Mouse (Mus musculus) heart, embryonic 15.5 days (tissue): ENCODE measurements at regions not wholly inside any gene's neighbourhood (a gene's known extent, or its start where the extent isn't known, plus 50 kb on each side); places are given as distances from the start of the nearest gene placed in this dataset.

Experiments
- ATAC-seq: fragments of 200-750 bp; cut with Nextera tagmentation; replicated peaks from 2 replicates; pipeline ENCODE4 v1.8.0; 2017; ENCODE audit warnings: low read depth, moderate TSS enrichment; ENCODE audit not compliant: insufficient number of reproducible peaks, insufficient read depth, low FRiP score
- H3K27ac ChIP-seq: fragments of 300-500 bp; sonication (generic); 2 replicates; pipeline ENCODE4 v1.5.1; 2015; ENCODE audit warnings: mild to moderate bottlenecking, inconsistent platforms
- H3K27me3 ChIP-seq: fragments of 300-500 bp; sonication (generic); 2 replicates; pipeline ENCODE4 v1.6.1; 2015; ENCODE audit warnings: inconsistent platforms
- H3K36me3 ChIP-seq: fragments of 300-500 bp; sonication (generic); 2 replicates; pipeline ENCODE4 v1.6.1; 2015; ENCODE audit warnings: mild to moderate bottlenecking, inconsistent platforms
- H3K4me1 ChIP-seq: fragments of 300-500 bp; sonication (generic); replicated peaks from 2 replicates; pipeline ENCODE4 v1.6.1; 2015; ENCODE audit warnings: inconsistent platforms
- H3K4me2 ChIP-seq: fragments of 300-500 bp; sonication (generic); 2 replicates; pipeline ENCODE4 v1.6.1; 2015; ENCODE audit warnings: inconsistent platforms, mild to moderate bottlenecking, moderate library complexity
- H3K4me3 ChIP-seq: fragments of 300-500 bp; sonication (generic); 2 replicates; pipeline ENCODE4 v1.5.1; 2015; ENCODE audit warnings: mild to moderate bottlenecking, inconsistent platforms
- H3K9ac ChIP-seq: fragments of 300-500 bp; sonication (generic); 2 replicates; pipeline ENCODE4 v1.6.1; 2015; ENCODE audit warnings: mild to moderate bottlenecking, inconsistent platforms
- H3K9me3 ChIP-seq: fragments of 300-500 bp; sonication (generic); replicated peaks from 2 replicates; pipeline ENCODE4 v1.6.1; 2016; ENCODE audit warnings: inconsistent platforms
- WGBS: fragments of 180-500 bp; shearing (Covaris S2); methylation state at CpG from one replicate; pipeline ENCODE4 v1.1.7; 2015; ENCODE audit warnings: mixed read lengths; 5-methylcytosine and 5-hydroxymethylcytosine counted together

DNA sequence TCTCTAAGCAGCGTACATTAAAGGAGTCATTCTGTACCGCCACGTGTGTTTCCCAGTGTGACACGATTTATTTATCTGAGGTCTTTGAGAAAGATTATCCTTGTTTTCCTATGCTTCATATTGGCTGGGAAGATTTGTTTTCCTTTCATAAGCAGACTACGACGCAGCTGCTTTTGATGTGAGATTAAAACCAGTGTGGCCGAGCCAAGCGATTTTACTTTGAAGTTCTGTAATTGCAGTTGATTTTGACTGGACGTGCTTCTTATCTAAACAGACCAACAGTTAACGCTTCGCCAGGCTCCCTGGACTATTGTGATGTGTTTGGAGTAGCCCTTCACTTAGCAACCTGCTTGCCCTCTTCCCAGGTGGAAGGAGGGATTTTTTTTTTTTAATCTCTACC lies 120.6 kb downstream of the Dact1 start:
- no peak overlapping the region for H3K9ac ChIP-seq
- no peak for ATAC-seq
- no peaks in the 10 kb centered on the region for H3K27me3 ChIP-seq
- no peak overlapping the region for H3K4me2 ChIP-seq
- 56% methylated on average over 11 of the region's 11 CpGs for WGBS
- H3K4me1 ChIP-seq: peaks cover 13% of the 10 kb centered on the region
- no peaks in the 10 kb centered on the region for H3K9me3 ChIP-seq
- no peaks in the 10 kb centered on the region for H3K36me3 ChIP-seq
- H3K27ac ChIP-seq: no peak overlapping the region
- no peak overlapping the region for H3K4me3 ChIP-seq

DNA sequence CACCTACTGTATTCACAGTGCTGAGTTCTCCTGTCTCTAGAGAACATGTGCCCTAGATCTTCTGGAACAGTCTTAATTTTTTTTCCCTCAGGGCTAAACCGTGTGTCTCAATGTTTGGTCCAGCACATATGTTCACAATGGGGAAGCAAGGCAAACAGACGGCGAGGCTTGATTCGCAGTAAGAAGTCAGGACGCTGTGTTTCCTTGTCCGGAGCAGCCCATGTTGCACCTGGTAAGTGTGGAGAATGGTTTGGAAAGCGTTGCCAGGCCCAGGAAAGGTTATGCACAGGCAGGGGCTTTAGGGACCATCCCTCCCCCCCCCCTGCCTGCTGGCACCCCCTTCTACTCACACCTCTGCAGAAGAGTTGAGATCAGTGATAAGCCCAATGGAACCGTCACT lies 121.4 kb downstream of the Dact1 start:
- 81% methylated on average over 8 of the region's 8 CpGs for WGBS
- no peak overlapping the region for H3K27ac ChIP-seq
- peaks cover 11% of the 10 kb centered on the region for H3K4me1 ChIP-seq
- H3K4me2 ChIP-seq: no peak overlapping the region
- H3K27me3 ChIP-seq: no peaks in the 10 kb centered on the region
- no peak overlapping the region for H3K4me3 ChIP-seq
- no peaks in the 10 kb centered on the region for H3K36me3 ChIP-seq
- H3K9ac ChIP-seq: no peak overlapping the region
- no peak for ATAC-seq
- no peaks in the 10 kb centered on the region for H3K9me3 ChIP-seq

DNA sequence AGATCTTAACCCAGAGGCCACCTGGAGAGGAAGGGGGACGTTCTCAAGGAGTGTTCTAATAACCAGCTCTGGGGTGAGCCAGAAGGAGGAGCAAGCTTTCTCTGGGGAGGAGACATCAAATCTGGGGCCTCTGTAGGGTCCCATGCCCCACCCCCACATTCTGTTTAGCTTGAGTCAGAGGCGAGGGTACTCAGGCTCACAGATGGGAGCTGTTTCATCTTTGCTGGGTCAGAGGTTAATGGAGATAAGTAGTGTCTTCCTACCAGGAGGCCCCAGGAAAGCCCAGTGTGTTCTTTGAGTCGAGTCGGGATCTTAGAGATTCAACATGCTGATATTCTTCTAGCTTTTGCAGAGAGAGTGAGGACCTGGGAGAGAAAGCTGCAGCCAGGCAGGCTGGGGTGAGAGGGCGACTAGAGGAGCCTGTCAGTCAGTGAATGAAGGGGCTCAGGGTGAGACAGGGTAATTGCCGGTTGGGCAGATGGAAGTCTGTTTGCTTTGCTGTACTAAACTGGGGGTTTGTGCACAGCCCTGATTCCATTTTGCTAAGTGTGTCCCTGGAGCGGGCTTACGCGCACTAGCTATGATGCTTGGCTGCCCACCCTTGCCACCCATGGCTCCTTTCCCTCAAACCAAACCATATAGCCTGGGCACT lies 124.0 kb downstream of the Dact1 start:
- WGBS: 51% methylated on average over 9 of the region's 9 CpGs
- ATAC-seq: no peak
- no peak overlapping the region for H3K4me2 ChIP-seq
- H3K27me3 ChIP-seq: no peaks in the 10 kb centered on the region
- H3K27ac ChIP-seq: no peak overlapping the region
- H3K9me3 ChIP-seq: no peaks in the 10 kb centered on the region
- H3K4me3 ChIP-seq: no peak overlapping the region
- no peak overlapping the region for H3K9ac ChIP-seq
- 0 out of 2 replicates have a peak, but pooled peaks cover 3% of the 10 kb centered on the region for H3K4me1 ChIP-seq
- H3K36me3 ChIP-seq: no peaks in the 10 kb centered on the region

DNA sequence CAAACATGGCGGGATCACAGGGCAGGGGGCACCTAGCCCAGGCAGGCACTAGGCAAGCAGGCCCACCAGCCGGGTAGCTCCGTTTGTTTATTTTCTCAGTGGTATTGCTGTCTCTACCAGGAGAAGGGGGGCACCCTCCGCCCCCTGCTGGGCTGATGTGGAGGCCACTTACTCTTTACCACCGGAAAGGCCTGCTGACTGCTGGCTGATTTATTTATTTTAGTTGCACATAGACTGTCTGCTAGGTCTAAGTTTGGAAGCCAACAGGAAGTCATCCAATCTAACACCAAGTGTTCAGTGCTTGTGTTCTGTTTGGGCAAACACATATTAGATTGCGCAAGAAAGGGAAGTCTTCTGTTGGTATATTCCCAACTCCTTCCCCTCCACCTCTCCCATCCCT lies 128.6 kb downstream of the Dact1 start:
- Histone ChIP-seq H3K9ac (no peak overlapping the region), H3K27ac (no peak overlapping the region), H3K36me3 (no peaks in the 10 kb centered on the region), H3K4me1 (peaks cover 17% of the 10 kb centered on the region), H3K4me2 (no peak overlapping the region), H3K4me3 (no peak overlapping the region), H3K9me3 (no peaks in the 10 kb centered on the region), H3K27me3 (no peaks in the 10 kb centered on the region)
- 43% methylated on average over 6 of the region's 6 CpGs for WGBS
- no peak; the same call in 1 of the 2 replicates for ATAC-seq

DNA sequence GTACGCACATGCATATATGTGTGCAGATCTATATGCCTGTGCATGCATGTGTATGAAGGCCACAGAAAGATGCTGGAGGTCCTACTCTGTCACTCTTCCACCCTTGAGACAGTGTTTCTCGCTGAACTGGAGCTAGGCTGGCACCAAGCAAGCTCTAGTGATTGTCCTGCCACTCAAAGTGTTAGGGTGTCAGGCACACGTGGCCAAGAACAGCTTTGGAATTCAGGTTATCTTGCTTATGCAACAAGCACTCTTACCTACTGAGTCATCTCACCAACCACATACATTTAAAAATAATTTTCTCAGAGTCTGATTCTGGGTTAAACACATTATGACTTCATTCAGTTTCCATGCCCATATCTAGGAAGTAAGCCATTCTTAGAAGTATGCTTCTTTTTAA lies 131.2 kb downstream of the Dact1 start:
- H3K9ac ChIP-seq: no peak overlapping the region
- no peaks in the 10 kb centered on the region for H3K36me3 ChIP-seq
- peaks cover 17% of the 10 kb centered on the region for H3K4me1 ChIP-seq
- H3K9me3 ChIP-seq: no peaks in the 10 kb centered on the region
- ATAC-seq: peak; percentile 55; the same call in 1 of the 2 replicates
- H3K27me3 ChIP-seq: no peaks in the 10 kb centered on the region
- H3K4me2 ChIP-seq: no peak overlapping the region
- H3K27ac ChIP-seq: no peak overlapping the region
- 49% methylated on average over 3 of the region's 3 CpGs for WGBS
- H3K4me3 ChIP-seq: no peak overlapping the region

DNA sequence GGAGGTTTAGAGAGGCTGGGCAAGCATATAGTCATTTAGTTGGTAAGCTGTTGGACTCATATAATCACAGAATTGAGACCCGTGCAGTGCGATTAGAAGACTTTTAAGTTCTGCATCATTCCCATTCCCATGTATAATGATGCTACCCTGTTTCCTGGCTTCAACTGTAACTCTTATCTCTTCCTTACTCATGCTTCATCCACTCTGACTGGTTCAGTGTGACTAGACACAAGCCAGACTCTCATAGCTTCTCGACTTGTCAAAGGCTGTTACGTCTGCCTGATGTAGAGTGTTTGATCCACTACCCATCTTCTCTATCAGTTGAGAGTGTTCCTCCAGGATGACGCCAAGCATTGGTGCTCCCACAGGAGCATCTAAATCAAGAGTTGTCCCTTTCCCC lies 131.6 kb downstream of the Dact1 start:
- Histone ChIP-seq H3K4me2 (no peak overlapping the region), H3K36me3 (no peaks in the 10 kb centered on the region), H3K4me3 (no peak overlapping the region), H3K27ac (no peak overlapping the region), H3K9me3 (no peaks in the 10 kb centered on the region), H3K27me3 (no peaks in the 10 kb centered on the region), H3K4me1 (peaks cover 19% of the 10 kb centered on the region), H3K9ac (no peak overlapping the region)
- no peak; the same call in 1 of the 2 replicates for ATAC-seq
- 26% methylated on average over 5 of the region's 5 CpGs for WGBS

DNA sequence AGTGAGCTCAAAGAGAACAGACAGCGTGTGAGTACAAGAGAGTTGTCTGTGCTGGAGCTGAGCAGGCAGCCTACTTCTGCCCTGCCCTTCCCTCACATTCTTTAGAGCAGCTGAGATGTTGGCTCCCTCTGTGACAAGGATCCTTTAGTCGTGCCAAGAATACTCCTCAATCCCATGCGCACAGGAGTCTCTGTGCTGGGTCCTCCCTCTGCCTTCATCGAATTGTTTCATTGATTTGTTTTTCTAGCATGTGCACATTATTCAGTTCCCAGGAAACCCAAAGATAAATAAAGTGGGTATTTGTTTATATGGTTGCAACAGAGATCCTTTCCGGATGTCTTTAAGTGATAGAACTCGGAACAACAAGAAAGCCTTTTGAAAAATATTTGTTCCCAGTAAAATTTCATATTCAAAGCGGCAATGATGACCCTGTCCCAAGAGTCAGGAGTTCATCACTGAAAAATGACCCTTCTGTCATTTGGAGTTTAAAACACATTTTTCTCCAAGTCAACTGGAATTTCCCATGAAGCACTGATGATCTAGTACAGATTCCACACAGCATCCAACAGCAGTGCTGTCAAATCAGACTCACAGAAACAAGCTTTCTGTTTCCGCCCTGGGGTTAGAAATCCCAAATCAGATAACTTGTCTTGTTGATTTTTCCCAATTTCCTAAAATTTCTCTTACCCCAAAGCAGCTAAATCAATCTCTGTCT lies 136.7 kb downstream of the Dact1 start:
- Histone ChIP-seq H3K36me3 (no peaks in the 10 kb centered on the region), H3K9ac (no peak overlapping the region), H3K27me3 (no peaks in the 10 kb centered on the region), H3K4me3 (no peak overlapping the region), H3K4me2 (no peak overlapping the region), H3K9me3 (no peaks in the 10 kb centered on the region), H3K4me1 (peaks cover 10% of the 10 kb centered on the region; the same call in 1 of the 2 replicates), H3K27ac (no peak overlapping the region)
- WGBS: 50% methylated on average over 8 of the region's 8 CpGs
- ATAC-seq: no peak

DNA sequence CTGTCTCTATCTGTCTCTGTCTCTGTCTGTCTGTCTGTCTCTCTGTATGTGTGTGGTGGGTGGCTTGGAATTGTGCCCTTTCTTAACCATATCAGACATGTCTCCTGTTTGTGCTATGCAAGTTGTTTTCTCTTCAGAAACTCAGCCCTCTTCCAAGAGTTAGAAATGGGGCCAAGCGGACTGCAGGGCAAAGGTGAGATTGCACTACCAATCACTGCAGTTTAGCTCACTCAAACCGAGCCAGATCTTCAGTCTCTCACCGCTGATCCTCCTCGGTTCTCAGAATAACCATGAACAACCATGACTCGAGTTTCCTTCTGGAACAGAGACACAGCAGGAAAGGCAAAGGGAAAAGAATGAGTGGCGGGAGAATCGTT lies 137.2 kb downstream of the Dact1 start:
- WGBS: 43% methylated on average over 7 of the region's 7 CpGs
- ATAC-seq: no peak

DNA sequence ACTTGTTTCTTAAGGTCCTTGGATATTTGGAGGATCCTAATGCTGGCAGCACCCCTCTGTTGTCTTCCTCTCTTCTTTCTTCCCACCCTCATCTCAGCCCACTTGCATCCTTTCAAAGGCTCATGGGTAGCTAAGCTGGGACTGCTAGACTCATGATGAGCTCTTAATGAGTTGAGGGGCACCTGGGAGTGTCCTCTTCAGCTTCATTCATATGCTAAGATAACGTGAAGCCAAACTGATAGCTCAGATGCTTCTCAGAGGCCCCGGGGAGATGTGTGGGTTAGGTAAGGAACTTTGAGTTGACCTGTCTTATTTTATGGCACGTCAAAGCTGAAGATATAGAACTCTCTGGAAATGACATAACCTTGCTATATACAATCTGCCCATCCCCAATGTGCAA lies 139.3 kb downstream of the Dact1 start:
- H3K27me3 ChIP-seq: no peaks in the 10 kb centered on the region
- H3K9ac ChIP-seq: no peak overlapping the region
- WGBS: 60% methylated on average over 3 of the region's 3 CpGs
- no peak overlapping the region for H3K27ac ChIP-seq
- no peak overlapping the region for H3K4me2 ChIP-seq
- no peaks in the 10 kb centered on the region for H3K36me3 ChIP-seq
- 0 out of 2 replicates have a peak, but pooled peaks cover 5% of the 10 kb centered on the region for H3K4me1 ChIP-seq
- no peaks in the 10 kb centered on the region for H3K9me3 ChIP-seq
- H3K4me3 ChIP-seq: no peak overlapping the region
- ATAC-seq: no peak

More for the DNA sequence above, 137.2 kb downstream of the Dact1 start:
- Histone ChIP-seq H3K4me3 (no peak overlapping the region), H3K4me2 (no peak overlapping the region), H3K9ac (no peak overlapping the region), H3K9me3 (no peaks in the 10 kb centered on the region), H3K27ac (no peak overlapping the region), H3K36me3 (no peaks in the 10 kb centered on the region), H3K27me3 (no peaks in the 10 kb centered on the region), H3K4me1 (0 out of 2 replicates have a peak, but pooled peaks cover 5% of the 10 kb centered on the region)

DNA sequence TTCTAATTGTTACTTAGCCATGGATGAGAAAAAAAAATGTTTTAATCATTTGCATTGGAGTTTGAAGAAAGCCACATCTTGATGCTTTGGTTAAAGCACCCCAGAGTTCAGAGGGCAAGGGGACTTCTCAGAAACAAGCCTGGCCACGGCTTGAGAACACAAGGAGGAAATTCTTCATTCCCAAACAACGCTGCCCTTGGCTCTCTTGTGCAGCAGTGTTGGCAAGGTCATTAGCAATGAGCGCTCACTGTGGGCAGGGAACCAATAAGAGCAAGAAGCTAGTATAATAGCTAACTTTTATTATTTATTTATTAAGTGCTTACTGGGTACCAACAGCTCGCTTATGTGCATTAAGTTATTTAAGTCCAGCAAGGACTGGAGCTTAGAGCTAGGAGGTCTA lies 140.4 kb downstream of the Dact1 start:
- Histone ChIP-seq H3K27me3 (no peaks in the 10 kb centered on the region), H3K4me2 (no peak overlapping the region), H3K9me3 (no peaks in the 10 kb centered on the region), H3K36me3 (no peaks in the 10 kb centered on the region), H3K27ac (no peak overlapping the region), H3K4me1 (0 out of 2 replicates have a peak, but pooled peaks cover 5% of the 10 kb centered on the region), H3K9ac (no peak overlapping the region), H3K4me3 (no peak overlapping the region)
- ATAC-seq: no peak
- WGBS: 59% methylated on average over 4 of the region's 4 CpGs

DNA sequence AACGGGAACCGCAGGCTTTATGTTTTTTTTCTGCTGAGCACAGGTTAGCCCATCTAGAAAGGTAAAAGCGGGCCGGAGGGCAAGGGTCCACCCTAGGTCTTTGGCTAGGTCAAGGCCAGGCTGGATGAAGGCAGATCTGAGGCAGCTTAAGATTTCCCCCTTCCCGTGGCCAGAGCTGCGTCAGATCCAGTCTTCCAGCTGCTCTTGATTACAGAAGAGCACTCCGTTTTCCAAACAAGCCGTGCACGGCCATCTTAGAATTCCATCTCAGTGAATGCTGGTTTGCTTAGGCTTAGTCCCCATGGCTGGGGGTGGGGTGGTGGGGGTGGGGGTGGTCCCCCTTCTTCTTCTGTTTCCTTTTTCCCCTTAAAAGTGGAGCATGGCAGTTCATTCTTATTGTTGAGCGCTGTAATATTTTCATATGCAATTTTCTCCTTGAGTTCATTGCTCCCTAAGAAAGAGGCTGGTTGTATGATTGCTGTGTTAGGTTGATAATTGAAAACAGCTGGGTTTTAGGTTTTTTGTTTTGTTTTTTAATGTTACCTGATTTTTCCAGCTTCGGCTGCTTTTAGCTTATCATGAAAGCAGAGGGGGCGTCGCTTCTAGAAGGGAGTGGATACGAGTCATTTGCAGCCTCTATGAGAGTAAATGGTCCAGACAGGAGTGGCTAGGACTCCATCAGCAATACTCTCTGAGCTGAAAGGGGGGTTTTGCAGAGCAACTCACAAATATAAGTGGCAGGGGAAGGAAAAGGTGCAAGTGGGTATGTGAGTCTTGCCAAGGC lies 141.2 kb downstream of the Dact1 start:
- Histone ChIP-seq H3K9ac (no peak overlapping the region), H3K4me3 (no peak overlapping the region), H3K27me3 (no peaks in the 10 kb centered on the region), H3K36me3 (no peaks in the 10 kb centered on the region), H3K27ac (no peak overlapping the region), H3K4me2 (no peak overlapping the region), H3K9me3 (no peaks in the 10 kb centered on the region), H3K4me1 (0 out of 2 replicates have a peak, but pooled peaks cover 5% of the 10 kb centered on the region)
- 70% methylated on average over 14 of the region's 14 CpGs for WGBS
- no peak for ATAC-seq
